Mouse (Mus musculus) stomach, postnatal 0 days (tissue): Measurements from ENCODE around the gene Fars2.

ENCODE experiments used
- CTCF ChIP-seq: IDR thresholded peaks from 2 replicates; pipeline ENCODE4 v1.5.1; 2016; ENCODE audit warnings: antibody characterized with exemption, low read depth, mild to moderate bottlenecking, moderate library complexity
- EP300 ChIP-seq: optimal IDR thresholded peaks from 2 replicates; pipeline ENCODE3; 2016; ENCODE audit warnings: antibody characterized with exemption

DNA sequence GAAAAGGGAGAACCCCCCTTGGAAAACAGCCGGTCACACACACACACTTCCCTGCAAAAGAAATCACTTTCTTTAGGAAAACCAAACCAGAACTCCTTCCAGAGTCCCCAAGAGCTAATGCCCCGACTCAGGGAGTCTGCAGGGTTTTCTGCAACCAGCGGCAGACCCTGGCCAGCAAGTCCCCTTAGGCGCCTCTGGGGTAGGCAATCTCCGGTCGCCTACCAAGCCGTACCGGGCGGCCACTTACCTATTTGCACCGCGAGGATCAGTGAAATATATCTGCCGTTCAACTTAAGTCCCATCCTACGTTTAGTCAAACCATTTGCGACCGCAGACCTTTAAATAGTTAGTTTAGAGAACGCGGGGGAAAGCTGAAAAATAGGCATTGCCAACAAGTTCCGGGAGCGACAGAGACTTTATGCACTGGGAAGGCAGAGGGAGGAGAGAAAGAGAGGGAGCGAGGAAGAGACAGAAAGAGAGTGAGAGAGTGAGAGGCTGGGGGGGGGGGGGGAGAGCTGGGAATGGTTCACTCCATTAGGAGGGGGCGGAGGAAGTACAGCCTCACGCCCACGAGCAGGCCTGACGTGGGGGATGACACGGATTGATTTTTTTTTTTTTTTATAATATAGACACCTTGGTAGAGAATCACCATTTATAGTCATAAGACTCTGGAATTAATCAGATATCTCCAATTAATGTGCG lies 616.9 kb downstream of the Fars2 start:
- TF ChIP-seq CTCF (no peak), EP300 (no peak)
